Mouse (Mus musculus) embryo, embryonic 10 days (tissue): Measurements from ENCODE around the gene Hoxa6.

ENCODE experiments used
- DNase-seq: peaks from one replicate; pipeline ENCODE4 v3.0.0-alpha.2; 2015; ENCODE audit warnings: low spot score

Hoxa6 gene

GRCm38 (mm10) chr6:52241001-52241621 lies 32.6 kb upstream of the Hoxa6 start:
- no peak for DNase-seq

GRCm38 (mm10) chr6:52240389-52241000 lies 32.0 kb upstream of the Hoxa6 start, which contains the start of gene Hoxa10:
TSS of gene Hoxa10 (minus strand) at chr6:52240854.
- DNase-seq, result peak; percentile 96

GRCm38 (mm10) chr6:52239625-52240388 lies 31.3 kb upstream of the Hoxa6 start:
- peak; percentile 30 for DNase-seq

GRCm38 (mm10) chr6:52238976-52239375 lies 30.5 kb upstream of the Hoxa6 start:
- no peak for DNase-seq

GRCm38 (mm10) chr6:52238155-52238545 lies 29.6 kb upstream of the Hoxa6 start:
- DNase-seq, result no peak

- no peak for DNase-seq
Measured at GRCm38 (mm10) chr6:52237346-52238154, 29.0 kb upstream of the Hoxa6 start.

- no peak for DNase-seq
Measured at GRCm38 (mm10) chr6:52236806-52237205, 28.3 kb upstream of the Hoxa6 start.

GRCm38 (mm10) chr6:52235866-52236265 lies 27.3 kb upstream of the Hoxa6 start:
- DNase-seq, result no peak

- DNase-seq, result no peak
Measured at GRCm38 (mm10) chr6:52235267-52235666, 26.7 kb upstream of the Hoxa6 start.

- DNase-seq, result no peak
Measured at GRCm38 (mm10) chr6:52234428-52235140, 26.1 kb upstream of the Hoxa6 start.

GRCm38 (mm10) chr6:52233546-52234427 lies 25.3 kb upstream of the Hoxa6 start:
- DNase-seq, result no peak

- DNase-seq, result no peak
Measured at GRCm38 (mm10) chr6:52232984-52233545, 24.5 kb upstream of the Hoxa6 start.

GRCm38 (mm10) chr6:52232568-52232965 lies 24.0 kb upstream of the Hoxa6 start:
- peak; percentile 67 for DNase-seq

GRCm38 (mm10) chr6:52231885-52232567 lies 23.5 kb upstream of the Hoxa6 start:
- DNase-seq, result peak; percentile 65

- DNase-seq, result peak; percentile 58
Measured at GRCm38 (mm10) chr6:52230516-52231165, 22.1 kb upstream of the Hoxa6 start, which contains the start of gene Hoxa9. TSS of gene Hoxa9 (minus strand) at chr6:52231089.

GRCm38 (mm10) chr6:52229558-52230416 lies 21.3 kb upstream of the Hoxa6 start:
- peak; percentile 44 for DNase-seq

- DNase-seq, result peak; percentile 54
Measured at GRCm38 (mm10) chr6:52228475-52229465, 20.2 kb upstream of the Hoxa6 start.
